Mouse (Mus musculus) lung, postnatal 10 days (tissue): ENCODE results near the gene Crlf1.
A peak's percentile ranks its signal among the peaks of the same experiment; 100 is the strongest.

Experiments used
- DNase-seq: peaks from one replicate; pipeline ENCODE4 v3.0.0; 2021

Gene Crlf1

GRCm38 (mm10) chr8:70492664-70493640 lies at the start of gene Crlf1:
TSS of gene Crlf1 (plus strand) at chr8:70493158.
- peak; percentile 19 for DNase-seq

DNA sequence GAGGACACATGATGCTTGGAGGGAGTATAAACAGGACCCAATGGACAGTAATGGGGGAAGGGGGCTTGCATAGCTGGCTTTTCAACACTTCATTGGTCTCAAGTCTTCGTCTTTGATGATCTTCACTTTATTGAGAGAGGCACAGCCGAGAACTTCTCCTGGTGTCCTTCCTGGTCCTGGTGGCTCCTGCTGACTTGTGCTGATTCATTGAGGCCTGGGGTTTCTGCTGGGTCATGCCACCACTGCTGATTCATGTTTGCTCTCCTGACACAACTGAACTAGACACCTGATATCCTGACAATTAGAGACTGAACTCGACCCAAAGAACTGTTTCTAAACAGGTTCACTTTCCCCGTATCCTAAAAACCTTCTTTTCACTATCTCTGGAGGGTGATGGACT lies 49.6 kb upstream of the Crlf1 start:
- DNase-seq = no peak

- no peak for DNase-seq
Observed at GRCm38 (mm10) chr8:70445988-70446387, 47.0 kb upstream of the Crlf1 start.

DNA sequence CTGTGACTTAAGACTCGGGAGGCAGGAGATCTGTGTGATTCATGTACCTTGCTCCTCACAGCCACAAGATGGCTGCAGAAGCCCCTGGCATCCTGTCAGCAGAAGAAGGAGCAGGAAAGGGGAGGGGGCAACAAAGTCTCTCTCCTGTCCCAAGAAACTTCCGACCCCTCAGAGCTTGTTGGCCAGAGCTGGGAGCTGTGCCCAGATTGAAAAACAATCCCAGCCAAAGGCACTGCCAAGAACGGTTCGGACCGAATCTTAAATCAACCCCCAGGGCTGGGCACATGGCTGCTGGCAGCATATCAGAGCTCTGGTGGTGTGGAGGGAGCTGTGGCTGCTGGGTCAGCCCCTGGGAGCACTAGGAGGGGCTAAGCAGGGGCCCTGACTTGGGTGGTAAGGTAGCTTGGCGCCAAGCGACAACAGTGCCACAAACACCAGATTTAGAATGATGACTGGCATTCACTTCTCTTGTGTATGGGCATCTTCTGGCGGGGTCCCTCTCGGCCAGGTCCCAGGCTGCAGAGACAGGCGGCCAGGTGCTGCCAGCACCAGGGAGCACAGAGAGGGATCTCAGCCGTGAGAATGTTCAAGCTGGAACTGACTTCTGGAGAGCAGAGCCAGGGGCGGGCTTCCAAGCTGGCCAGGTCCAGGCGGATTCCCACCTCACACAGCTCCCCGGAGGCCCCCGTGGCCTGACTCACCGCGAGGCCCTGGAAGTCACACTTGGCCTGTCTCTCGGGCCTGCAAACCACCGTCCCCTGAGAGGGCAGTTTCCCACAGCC lies 45.1 kb upstream of the Crlf1 start:
- peak; percentile 53 for DNase-seq

GRCm38 (mm10) chr8:70452196-70452966 lies 40.6 kb upstream of the Crlf1 start:
- DNase-seq = no peak

DNA sequence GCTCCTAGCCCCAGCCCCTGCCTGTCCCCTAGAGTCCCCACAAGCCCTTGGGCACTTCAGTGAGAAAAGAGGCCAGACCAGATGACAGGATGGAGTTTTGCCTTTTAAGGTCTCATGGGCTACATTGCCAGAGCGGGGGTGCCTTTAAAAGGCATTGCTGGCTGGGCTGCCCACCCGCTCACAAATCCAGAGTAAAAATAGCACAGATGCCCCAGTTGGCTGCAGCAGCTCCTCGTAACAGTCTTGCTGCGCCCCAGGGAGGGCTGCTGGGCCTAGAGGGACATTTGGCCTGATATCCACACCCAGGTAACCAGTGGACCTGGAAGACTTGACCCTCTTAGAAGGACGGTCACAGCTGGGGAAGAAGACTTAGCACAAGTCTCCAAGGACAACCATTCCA lies 39.1 kb upstream of the Crlf1 start:
- peak; percentile 21 for DNase-seq

GRCm38 (mm10) chr8:70456996-70457395 lies 36.0 kb upstream of the Crlf1 start:
- no peak for DNase-seq

GRCm38 (mm10) chr8:70457882-70458281 lies 35.1 kb upstream of the Crlf1 start:
- DNase-seq = no peak

- DNase-seq = no peak
Observed at GRCm38 (mm10) chr8:70458462-70458861, 34.5 kb upstream of the Crlf1 start.

- DNase-seq = no peak
Observed at GRCm38 (mm10) chr8:70459636-70460035, 33.3 kb upstream of the Crlf1 start.

GRCm38 (mm10) chr8:70460199-70460598 lies 32.8 kb upstream of the Crlf1 start:
- no peak for DNase-seq

GRCm38 (mm10) chr8:70460606-70461005 lies 32.4 kb upstream of the Crlf1 start:
- DNase-seq = peak; percentile 42

DNA sequence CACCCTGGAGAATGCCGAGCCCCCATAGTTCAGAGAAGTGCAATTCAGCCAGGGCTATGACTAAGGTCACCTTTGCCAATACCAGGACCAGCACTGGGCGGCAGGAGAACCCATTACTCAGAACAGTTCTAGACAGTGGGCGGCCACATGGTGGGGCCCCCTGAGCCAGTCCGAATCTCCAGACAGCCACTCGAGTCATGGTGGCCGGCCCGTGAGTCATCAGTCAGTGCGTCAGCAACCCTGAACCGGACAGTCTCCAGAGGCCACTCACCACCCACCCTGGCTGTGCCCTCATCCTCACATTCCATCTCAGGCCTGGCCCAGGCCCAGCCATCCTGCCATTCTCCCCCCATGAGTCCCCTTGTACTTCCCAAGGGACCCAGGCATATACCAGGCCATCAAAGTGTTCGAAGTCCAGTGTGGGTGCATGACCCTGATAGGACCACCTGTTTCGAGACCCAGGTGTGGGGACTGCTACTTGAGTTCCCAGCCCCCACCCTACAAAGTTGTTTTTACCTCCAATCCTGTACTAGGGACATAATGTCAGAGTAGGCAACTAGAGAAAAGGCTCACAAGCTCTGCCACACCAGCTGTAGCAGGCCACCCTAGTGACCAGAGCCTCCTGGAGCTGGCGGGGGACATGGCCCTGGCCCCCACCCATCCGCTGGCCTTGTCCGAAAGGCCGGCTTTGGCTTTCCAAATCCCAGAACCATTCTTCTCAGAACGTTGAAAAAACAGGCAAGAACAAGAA lies 31.0 kb upstream of the Crlf1 start:
- no peak for DNase-seq

GRCm38 (mm10) chr8:70462516-70462813 lies 30.5 kb upstream of the Crlf1 start:
- no peak for DNase-seq

DNA sequence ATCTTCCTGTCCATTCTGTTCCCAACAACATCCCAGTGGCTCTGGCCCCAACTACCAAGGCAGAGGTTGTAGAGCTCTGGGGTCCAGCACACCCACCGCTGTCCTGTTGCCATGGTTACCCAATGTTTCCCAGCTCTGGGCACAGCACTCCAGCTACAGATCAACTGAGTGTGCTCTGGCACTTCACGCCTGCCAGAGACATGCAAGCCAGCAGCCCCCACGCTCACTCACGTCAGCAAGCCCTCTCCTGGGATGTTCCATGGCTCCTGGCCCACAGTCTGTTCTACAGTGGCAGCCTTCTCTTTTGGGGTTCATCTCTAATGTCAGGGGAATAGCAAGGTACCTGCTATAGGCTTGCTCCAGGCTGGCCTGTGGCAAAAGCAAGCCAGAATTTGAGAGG lies 29.7 kb upstream of the Crlf1 start:
- DNase-seq = peak; percentile 54

- DNase-seq = no peak
Observed at GRCm38 (mm10) chr8:70464162-70464561, 28.8 kb upstream of the Crlf1 start.

GRCm38 (mm10) chr8:70465701-70466100 lies 27.3 kb upstream of the Crlf1 start:
- no peak for DNase-seq

DNA sequence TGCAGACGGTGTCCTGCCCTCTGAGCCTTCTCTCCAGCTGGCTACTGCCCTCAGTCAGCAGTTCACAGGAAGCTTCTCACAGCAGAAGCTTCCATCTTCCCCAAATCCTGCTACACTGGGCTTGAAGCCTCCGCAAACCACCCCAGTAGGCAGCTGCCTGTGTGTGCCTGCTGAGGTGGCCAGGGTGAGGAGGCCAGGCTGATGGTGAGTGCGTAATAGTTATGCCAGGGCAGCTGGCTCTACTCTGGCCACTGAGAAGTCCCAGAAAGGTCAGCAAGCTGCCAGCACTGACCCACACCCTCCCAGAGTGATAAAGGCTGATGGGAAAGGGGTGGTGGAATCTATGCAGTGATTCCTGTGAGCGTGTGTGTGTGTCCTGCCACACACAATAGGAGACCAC lies 26.7 kb upstream of the Crlf1 start:
- DNase-seq = no peak

DNA sequence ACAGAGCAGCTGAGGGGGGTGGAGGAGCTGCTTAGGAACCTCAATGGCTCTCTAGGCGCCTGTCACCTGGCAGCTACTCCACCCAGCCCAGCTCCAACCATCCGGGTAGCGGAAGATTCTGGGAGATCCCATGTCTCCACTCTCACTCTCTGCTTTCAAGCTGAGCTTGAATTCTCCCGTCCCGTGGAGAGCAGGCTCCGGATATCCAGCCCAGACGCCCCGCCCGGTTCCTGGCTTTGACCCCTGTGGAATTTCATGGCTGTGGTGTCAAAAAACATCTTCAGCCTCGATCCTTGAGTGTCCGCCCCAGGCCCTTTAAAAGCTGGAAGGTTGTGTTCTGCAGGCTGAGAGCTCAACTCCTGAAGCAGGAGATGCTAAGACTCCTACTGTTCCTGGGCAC lies 26.2 kb upstream of the Crlf1 start:
- peak; percentile 57 for DNase-seq

DNA sequence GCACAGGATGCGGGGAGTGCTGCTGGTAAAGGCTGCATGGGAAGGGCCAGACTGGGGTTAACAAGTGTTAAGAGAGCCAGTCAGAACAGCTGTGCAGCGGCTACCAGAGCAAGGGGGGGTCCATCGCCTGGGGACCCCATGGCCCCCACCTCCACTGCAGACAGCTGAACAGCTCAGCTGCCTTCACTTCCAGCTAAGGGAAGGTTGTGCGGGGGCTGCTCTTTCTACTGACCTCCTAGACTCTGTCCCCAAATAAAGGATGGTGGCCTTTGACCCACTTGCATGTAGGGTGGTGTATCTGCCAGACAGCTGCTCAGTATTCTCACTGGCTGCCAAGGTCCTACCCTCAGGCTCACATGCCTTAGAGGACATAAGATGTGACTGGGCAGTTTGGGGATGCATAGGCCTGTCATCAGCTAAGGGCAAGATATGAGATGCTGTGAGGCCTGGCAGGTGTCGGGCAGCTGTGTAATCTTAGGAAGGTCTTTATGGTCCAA lies 25.7 kb upstream of the Crlf1 start:
- no peak for DNase-seq

DNA sequence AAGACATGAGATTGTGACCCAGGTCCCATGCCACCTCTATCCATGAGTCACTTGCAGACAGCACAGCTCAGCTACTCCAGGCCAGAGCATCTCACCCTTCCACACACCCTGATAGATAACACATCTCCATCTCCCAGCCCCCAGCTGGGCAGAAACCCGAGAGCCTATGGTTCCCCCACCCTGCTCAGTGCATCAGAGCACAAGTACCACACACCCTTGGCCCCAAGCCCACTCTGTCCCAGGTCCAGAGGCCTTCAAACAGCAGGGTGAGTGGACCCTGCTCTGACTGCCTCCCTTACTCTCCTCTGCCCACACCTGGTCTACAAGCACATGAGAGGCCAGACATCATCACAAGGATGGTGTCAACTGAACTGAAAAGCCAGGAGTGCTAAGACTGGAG lies 25.1 kb upstream of the Crlf1 start:
- no peak for DNase-seq

DNA sequence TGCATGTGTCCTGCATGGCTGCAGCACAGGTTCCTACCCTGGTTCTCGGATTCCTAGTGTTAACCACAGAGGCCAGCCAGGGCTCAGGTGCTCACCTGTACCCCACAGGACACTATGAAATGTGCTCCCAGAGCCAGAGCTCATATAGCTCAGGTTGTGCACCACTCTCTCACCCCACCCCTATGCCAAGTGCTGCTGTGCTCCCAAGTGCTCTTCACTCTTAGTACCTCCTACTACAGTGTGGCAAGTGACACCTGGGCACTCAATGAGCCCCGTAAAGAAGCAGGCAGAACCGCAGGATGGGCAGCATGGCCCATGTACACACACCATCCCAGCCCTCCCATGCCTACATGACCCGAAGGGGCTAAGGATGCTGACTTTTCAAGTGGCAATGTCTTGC lies 24.2 kb upstream of the Crlf1 start:
- DNase-seq = no peak
